Mouse (Mus musculus) G1E-ER4 (cell line): Measurements from ENCODE around the gene Glipr2. TPM values are rescaled to one million over a fixed set of nuclear protein-coding genes. Genes with fewer than 3 reads are reported as not detected.

Experiments used
- GATA1 ChIP-seq: IDR thresholded peaks from one replicate; pipeline ENCODE4 v1.8.0; 2012; ENCODE audit warnings: low read length, inconsistent platforms
- polyA plus RNA-seq: library from polyadenylated mRNA; stranded (reverse); fragments of >175 nt; gene quantifications from 2 replicates; pipeline ENCODE4 v1.2.3, GENCODE M21; 2012

The Glipr2 gene
- polyA plus RNA-seq, 1 experiment = 34.6 TPM

GRCm38 (mm10) chr4:43981251-43981650, 24.1 kb downstream of the Glipr2 start:
- no peak for TF ChIP-seq GATA1

GRCm38 (mm10) chr4:43982053-43982732, 25.0 kb downstream of the Glipr2 start:
- TF ChIP-seq GATA1 = no peak

- TF ChIP-seq GATA1 = no peak
These were observed 26.0 kb downstream of the Glipr2 start, which contains the start of gene Ccin for GRCm38 (mm10) chr4:43983181-43983580. TSS of gene Ccin (plus strand) at chr4:43983483.

GRCm38 (mm10) chr4:43983756-43984155, 26.6 kb downstream of the Glipr2 start:
- no peak for TF ChIP-seq GATA1

- TF ChIP-seq GATA1 = no peak
These were observed 27.1 kb downstream of the Glipr2 start for GRCm38 (mm10) chr4:43984326-43984725.

- no peak for TF ChIP-seq GATA1
These were observed 31.8 kb downstream of the Glipr2 start for GRCm38 (mm10) chr4:43988976-43989375.

GRCm38 (mm10) chr4:43993072-43993471, 35.9 kb downstream of the Glipr2 start:
- no peak for TF ChIP-seq GATA1

- no peak for TF ChIP-seq GATA1
These were observed 37.1 kb downstream of the Glipr2 start for GRCm38 (mm10) chr4:43994342-43994741.

GRCm38 (mm10) chr4:44003622-44004021, 46.4 kb downstream of the Glipr2 start:
- no peak for TF ChIP-seq GATA1

- peak; percentile 87 for TF ChIP-seq GATA1
These were observed 46.9 kb downstream of the Glipr2 start, which contains the start of gene Clta for GRCm38 (mm10) chr4:44004126-44004525. TSS of gene Clta (plus strand) at chr4:44004452.

GRCm38 (mm10) chr4:44004623-44005409, 47.6 kb downstream of the Glipr2 start:
- TF ChIP-seq GATA1 = no peak

GRCm38 (mm10) chr4:44010176-44010575, 53.0 kb downstream of the Glipr2 start:
- no peak for TF ChIP-seq GATA1

GRCm38 (mm10) chr4:44010893-44011292, 53.7 kb downstream of the Glipr2 start:
- no peak for TF ChIP-seq GATA1

GRCm38 (mm10) chr4:44011799-44012198, 54.6 kb downstream of the Glipr2 start:
- TF ChIP-seq GATA1 = no peak

GRCm38 (mm10) chr4:44012376-44013367, 55.5 kb downstream of the Glipr2 start:
- no peak for TF ChIP-seq GATA1
